ENCODE assay signal across 8 mouse cellular contexts in genomic region chr1:83736428-83737117, GRCm38 (mm10).
DNase-seq lines count a peak whose midpoint lies in the region; ATAC-seq and TF ChIP-seq lines count a peak whose summit lies in the region.

No protein-coding gene starts in this region.

- TF ChIP-seq CTCF in left cerebral cortex, adult 2 months (IDR thresholded peaks at IDR 0.05) = peak; percentile 54

- no peaks in the 10 kb centered on the region for H3K9me3 ChIP-seq in midbrain, embryonic 11.5 days (ENCODE audit: control insufficient read depth, low read length)
- no peaks in the 10 kb centered on the region for H3K9me3 ChIP-seq in midbrain, embryonic 10.5 days (replicated peaks)

- ATAC-seq in midbrain, embryonic 11.5 days (ENCODE audit: low FRiP score) = peak; percentile 81
- no peak for ATAC-seq in megakaryocyte, adult 5-6 weeks (ENCODE audit: poor library complexity, severe bottlenecking)

- WGBS in midbrain, embryonic 11.5 days = 41% methylated on average over 2 of the region's 2 CpGs
- WGBS in midbrain, embryonic 10.5 days = 47% methylated on average over 2 of the region's 2 CpGs

- H3K9ac ChIP-seq in midbrain, embryonic 11.5 days (ENCODE audit: low read length) = no peak overlapping the region

- no peaks in the 10 kb centered on the region for H3K36me3 ChIP-seq in midbrain, embryonic 11.5 days (ENCODE audit: control insufficient read depth, insufficient read depth, low read length)
- H3K36me3 ChIP-seq in midbrain, embryonic 10.5 days = no peaks in the 10 kb centered on the region

- H3K4me2 ChIP-seq in midbrain, embryonic 11.5 days = no peak overlapping the region

- no peaks in the 10 kb centered on the region for H3K4me1 ChIP-seq in midbrain, embryonic 11.5 days (ENCODE audit: control insufficient read depth, insufficient read depth, low read length)
- no peaks in the 10 kb centered on the region for H3K4me1 ChIP-seq in midbrain, embryonic 10.5 days

- peak; percentile 17 for DNase-seq in adrenal gland, postnatal 10 days
- no peak for DNase-seq in adrenal gland, postnatal 25 days
- peak; percentile 91 for DNase-seq in midbrain, embryonic 11.5 days (ENCODE audit: low spot score, missing footprints)
- no peak for DNase-seq in midbrain, embryonic 10.5 days (ENCODE audit: low spot score)
- peak; percentile 21 to 37 for DNase-seq in left cerebral cortex, adult 2 months (ENCODE audit: extremely low spot score in 1 of 2, low spot score in 2 of 2)
- peak; percentile 55 to 58 for DNase-seq in right cerebral cortex, adult 2 months (ENCODE audit: low spot score in 2 of 2)
- DNase-seq in spleen, postnatal 4 days (ENCODE audit: low spot score in 2 of 2) = no peak

- H3K27me3 ChIP-seq in midbrain, embryonic 11.5 days (ENCODE audit: control insufficient read depth, insufficient read depth, low read length) = no peaks in the 10 kb centered on the region
- no peaks in the 10 kb centered on the region for H3K27me3 ChIP-seq in midbrain, embryonic 10.5 days (ENCODE audit: low read depth, poor library complexity, severe bottlenecking)

- no peak overlapping the region for H3K27ac ChIP-seq in midbrain, embryonic 11.5 days (ENCODE audit: low read depth, low read length)
- H3K27ac ChIP-seq in midbrain, embryonic 10.5 days (replicated peaks) = no peak overlapping the region
- H3K27ac ChIP-seq in left cerebral cortex, adult 2 months = no peak overlapping the region

- intact Hi-C loops in left cerebral cortex, adult 2 months (cut with DNase I) = no loop called here

- H3K4me3 ChIP-seq in midbrain, embryonic 11.5 days (ENCODE audit: low read depth, low read length) = no peak overlapping the region
- no peak overlapping the region for H3K4me3 ChIP-seq in midbrain, embryonic 10.5 days
- no peak overlapping the region for H3K4me3 ChIP-seq in left cerebral cortex, adult 2 months

Comparison
In these comparisons a context has a peak if more than half of its experiments do, and no peak if none do; other contexts are left out.
1. DNase-seq: peak in adrenal gland, postnatal 10 days (single experiment), midbrain, embryonic 11.5 days (single experiment), left cerebral cortex, adult 2 months (2 of 2) and right cerebral cortex, adult 2 months (2 of 2); none in adrenal gland, postnatal 25 days (single experiment), midbrain, embryonic 10.5 days (single experiment) and spleen, postnatal 4 days (0 of 2).